Mouse (Mus musculus) midbrain, embryonic 12.5 days (tissue): Measurements from ENCODE around the gene Smpd3. TPM values are rescaled to one million over a fixed set of nuclear protein-coding genes. Genes with fewer than 3 reads are reported as not detected.
"Not testable (repeated sequence)": the region's sequence is repeated elsewhere in the genome, so short reads cannot be mapped to it uniquely, and the experiment has no call there.

Source experiments
- ATAC-seq: fragments of 200-750 bp; cut with Nextera tagmentation; 2 replicates; pipeline ENCODE4 v1.8.0; 2017; ENCODE audit warnings: low read depth, moderate TSS enrichment, moderate library complexity; ENCODE audit not compliant: low FRiP score
- H3K27ac ChIP-seq: fragments of 300-500 bp; sonication (generic); replicated peaks from 2 replicates; pipeline ENCODE4 v1.5.1; 2016; ENCODE audit warnings: mild to moderate bottlenecking
- H3K27me3 ChIP-seq: fragments of 300-500 bp; sonication (generic); 2 replicates; pipeline ENCODE4 v1.6.1; 2016; ENCODE audit warnings: mild to moderate bottlenecking
- H3K36me3 ChIP-seq: fragments of 300-500 bp; sonication (generic); 2 replicates; pipeline ENCODE4 v1.6.1; 2016
- H3K4me1 ChIP-seq: fragments of 300-500 bp; sonication (generic); 2 replicates; pipeline ENCODE4 v1.6.1; 2016
- H3K4me2 ChIP-seq: fragments of 300-500 bp; sonication (generic); replicated peaks from 2 replicates; pipeline ENCODE4 v1.6.1; 2016; ENCODE audit warnings: mild to moderate bottlenecking, moderate library complexity
- H3K4me3 ChIP-seq: fragments of 300-500 bp; sonication (generic); 2 replicates; pipeline ENCODE4 v1.5.1; 2016; ENCODE audit warnings: mild to moderate bottlenecking
- H3K9ac ChIP-seq: fragments of 300-500 bp; sonication (generic); replicated peaks from 2 replicates; pipeline ENCODE4 v1.6.1; 2016; ENCODE audit warnings: mild to moderate bottlenecking, moderate library complexity
- H3K9me3 ChIP-seq: fragments of 300-500 bp; sonication (generic); 2 replicates; pipeline ENCODE4 v1.6.1; 2016; ENCODE audit warnings: mild to moderate bottlenecking
- WGBS: fragments of 180-500 bp; shearing (Covaris S2); methylation state at CpG from one replicate; pipeline ENCODE4 v1.1.7; 2016; 5-methylcytosine and 5-hydroxymethylcytosine counted together
- polyA plus RNA-seq: library from polyadenylated mRNA; unstranded; fragments of >200 nt; fragmentation: Nextera tagmentation; extraction: Ambion mirVana; gene quantifications from 2 replicates; pipeline ENCODE4 v1.2.1, GENCODE M21; 2016

The Smpd3 gene
- polyA plus RNA-seq, 1 experiment from 2014 or later: 26.3 TPM

- ATAC-seq: no peak
- WGBS: 80% methylated on average over 6 of the region's 6 CpGs
These were observed 17.8 kb downstream of the Smpd3 start for GRCm38 (mm10) chr8:106320002-106320401.

DNA sequence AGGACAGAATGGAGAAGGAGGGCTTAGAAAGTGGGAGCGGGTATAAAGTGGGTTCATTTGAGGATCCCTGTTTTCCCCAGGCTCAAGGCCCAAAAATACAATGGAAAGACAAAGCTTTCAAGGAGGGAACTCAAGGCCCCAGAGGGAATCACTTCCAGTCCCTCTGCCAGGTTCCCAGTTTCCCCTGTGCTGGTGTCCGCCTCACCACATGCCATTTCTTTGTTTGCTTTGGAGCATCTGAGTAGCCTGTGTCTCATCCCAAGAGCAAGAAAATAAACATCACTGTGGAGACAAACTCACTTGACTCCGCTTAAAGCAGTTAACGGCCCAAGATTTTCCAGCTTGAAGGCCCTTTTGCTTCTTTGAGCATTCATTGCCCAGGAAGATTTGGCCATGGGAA, 20.7 kb downstream of the Smpd3 start:
- Histone ChIP-seq H3K4me2 (no peak overlapping the region), H3K36me3 (no peaks in the 10 kb centered on the region), H3K9me3 (no peaks in the 10 kb centered on the region), H3K4me1 (no peaks in the 10 kb centered on the region; the same call in 1 of the 2 replicates), H3K9ac (no peak overlapping the region), H3K27me3 (no peaks in the 10 kb centered on the region), H3K27ac (no peak overlapping the region), H3K4me3 (no peak overlapping the region)
- 58% methylated on average over 4 of the region's 4 CpGs for WGBS
- no peak for ATAC-seq

More at GRCm38 (mm10) chr8:106320002-106320401, 17.8 kb downstream of the Smpd3 start:
- no peak overlapping the region for H3K4me2 ChIP-seq
- H3K36me3 ChIP-seq: no peaks in the 10 kb centered on the region
- H3K9ac ChIP-seq: no peak overlapping the region
- no peaks in the 10 kb centered on the region for H3K27me3 ChIP-seq
- H3K27ac ChIP-seq: no peak overlapping the region; the same call in 1 of the 2 replicates
- peaks cover 3% of the 10 kb centered on the region; the same call in 1 of the 2 replicates for H3K4me1 ChIP-seq
- H3K4me3 ChIP-seq: no peak overlapping the region
- no peaks in the 10 kb centered on the region for H3K9me3 ChIP-seq

DNA sequence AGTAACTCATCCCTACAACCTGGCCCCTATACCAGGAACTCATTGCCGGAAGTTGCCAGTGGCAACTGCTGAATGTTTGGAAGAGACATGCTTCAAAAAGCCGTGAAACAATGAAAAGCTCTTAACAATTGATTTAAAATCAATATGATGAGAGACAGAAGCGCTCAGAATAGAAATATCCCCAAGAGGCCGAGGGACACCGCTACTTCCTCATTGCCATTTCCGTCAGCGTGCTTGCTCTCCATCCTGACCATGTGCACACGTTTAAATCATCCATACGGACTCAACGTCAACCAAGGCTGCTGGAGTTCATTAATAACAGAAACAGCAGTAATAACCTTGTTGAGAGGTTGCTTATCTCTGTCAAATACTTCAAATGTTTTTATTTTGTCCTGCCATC, 21.3 kb downstream of the Smpd3 start:
- 75% methylated on average over 10 of the region's 10 CpGs for WGBS
- Histone ChIP-seq H3K36me3 (no peaks in the 10 kb centered on the region), H3K9ac (no peak overlapping the region), H3K4me2 (no peak overlapping the region), H3K4me1 (no peaks in the 10 kb centered on the region; the same call in 1 of the 2 replicates), H3K4me3 (no peak overlapping the region), H3K27me3 (no peaks in the 10 kb centered on the region), H3K27ac (no peak overlapping the region), H3K9me3 (no peaks in the 10 kb centered on the region)
- ATAC-seq: no peak

GRCm38 (mm10) chr8:106315402-106316187, 22.2 kb downstream of the Smpd3 start:
- no peak overlapping the region for H3K9ac ChIP-seq
- no peak overlapping the region for H3K4me3 ChIP-seq
- no peaks in the 10 kb centered on the region for H3K9me3 ChIP-seq
- no peak overlapping the region for H3K4me2 ChIP-seq
- H3K27ac ChIP-seq: no peak overlapping the region
- ATAC-seq: no peak
- no peaks in the 10 kb centered on the region for H3K36me3 ChIP-seq
- 86% methylated on average over 6 of the region's 6 CpGs for WGBS
- H3K4me1 ChIP-seq: no peaks in the 10 kb centered on the region; the same call in 1 of the 2 replicates
- H3K27me3 ChIP-seq: no peaks in the 10 kb centered on the region

GRCm38 (mm10) chr8:106313799-106314198, 24.0 kb downstream of the Smpd3 start:
- Histone ChIP-seq H3K9ac (no peak overlapping the region), H3K27me3 (no peaks in the 10 kb centered on the region), H3K4me3 (no peak overlapping the region), H3K4me2 (no peak overlapping the region), H3K9me3 (no peaks in the 10 kb centered on the region), H3K27ac (no peak overlapping the region), H3K4me1 (no peaks in the 10 kb centered on the region), H3K36me3 (no peaks in the 10 kb centered on the region)
- no peak for ATAC-seq
- WGBS: 57% methylated on average over 2 of the region's 2 CpGs

- Histone ChIP-seq H3K4me1 (no peaks in the 10 kb centered on the region), H3K36me3 (no peaks in the 10 kb centered on the region), H3K9ac (no peak overlapping the region), H3K4me2 (no peak overlapping the region), H3K9me3 (no peaks in the 10 kb centered on the region), H3K4me3 (no peak overlapping the region), H3K27me3 (no peaks in the 10 kb centered on the region), H3K27ac (no peak overlapping the region)
- no peak for ATAC-seq
- 85% methylated on average over 6 of the region's 6 CpGs for WGBS
These were observed 24.6 kb downstream of the Smpd3 start for GRCm38 (mm10) chr8:106313120-106313737.

DNA sequence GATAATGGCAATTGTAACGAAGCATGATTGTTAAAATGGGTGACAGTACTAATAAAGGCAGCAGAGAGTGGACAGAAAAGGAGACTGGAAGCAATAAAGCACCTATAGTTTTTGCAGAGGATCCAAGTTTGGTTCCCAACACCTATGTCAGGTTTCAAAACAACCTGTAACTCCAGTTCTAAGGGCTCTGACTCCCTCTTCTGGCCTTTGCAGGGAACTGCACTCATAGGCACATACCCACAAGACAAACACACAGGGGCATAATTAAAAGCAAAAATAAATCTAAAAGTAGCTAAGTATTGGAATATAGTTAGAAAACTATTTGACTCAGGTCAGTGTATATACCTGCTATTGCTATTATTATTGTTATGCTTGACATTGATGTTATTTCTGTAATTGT, 25.8 kb downstream of the Smpd3 start:
- no peaks in the 10 kb centered on the region for H3K36me3 ChIP-seq
- H3K9ac ChIP-seq: no peak overlapping the region
- no peaks in the 10 kb centered on the region for H3K9me3 ChIP-seq
- no peak for ATAC-seq
- H3K4me3 ChIP-seq: no peak overlapping the region
- H3K4me1 ChIP-seq: no peaks in the 10 kb centered on the region
- 97% methylated on average over 1 of the region's 1 CpGs for WGBS
- no peak overlapping the region for H3K4me2 ChIP-seq
- no peaks in the 10 kb centered on the region for H3K27me3 ChIP-seq
- H3K27ac ChIP-seq: no peak overlapping the region

DNA sequence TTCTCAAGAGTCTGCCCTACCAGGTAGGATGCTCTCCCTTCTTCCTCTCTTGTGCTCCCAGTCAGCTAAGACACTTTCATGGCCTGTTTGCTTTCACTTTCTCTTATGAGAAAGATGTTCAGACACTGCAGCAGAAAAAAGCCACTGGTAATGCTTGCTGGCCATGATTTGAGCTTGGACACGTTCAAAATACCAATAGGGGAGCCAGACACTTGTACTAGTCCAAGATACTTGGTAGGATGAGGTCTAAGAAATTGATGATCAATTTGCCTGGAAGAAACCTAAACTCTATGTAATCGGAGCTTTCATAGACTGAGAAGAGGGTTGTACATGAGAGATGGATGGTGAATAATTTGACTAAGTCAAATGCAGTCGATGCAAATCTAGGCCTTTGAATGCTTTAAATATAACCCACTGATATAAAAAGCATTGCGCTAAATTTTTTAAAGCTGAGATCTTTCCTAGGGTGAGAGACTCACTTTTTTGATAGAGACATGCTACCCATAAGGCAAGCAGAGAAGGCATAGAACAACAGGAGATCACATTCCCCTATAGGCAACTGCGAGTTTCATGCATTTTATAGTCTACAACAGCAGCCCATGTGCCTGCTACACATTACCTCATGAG, 27.6 kb downstream of the Smpd3 start:
- Histone ChIP-seq H3K4me3 (no peak overlapping the region), H3K9ac (no peak overlapping the region), H3K36me3 (no peaks in the 10 kb centered on the region), H3K4me1 (no peaks in the 10 kb centered on the region), H3K9me3 (no peaks in the 10 kb centered on the region), H3K4me2 (no peak overlapping the region), H3K27ac (no peak overlapping the region), H3K27me3 (no peaks in the 10 kb centered on the region)
- no peak for ATAC-seq
- 95% methylated on average over 5 of the region's 5 CpGs for WGBS

DNA sequence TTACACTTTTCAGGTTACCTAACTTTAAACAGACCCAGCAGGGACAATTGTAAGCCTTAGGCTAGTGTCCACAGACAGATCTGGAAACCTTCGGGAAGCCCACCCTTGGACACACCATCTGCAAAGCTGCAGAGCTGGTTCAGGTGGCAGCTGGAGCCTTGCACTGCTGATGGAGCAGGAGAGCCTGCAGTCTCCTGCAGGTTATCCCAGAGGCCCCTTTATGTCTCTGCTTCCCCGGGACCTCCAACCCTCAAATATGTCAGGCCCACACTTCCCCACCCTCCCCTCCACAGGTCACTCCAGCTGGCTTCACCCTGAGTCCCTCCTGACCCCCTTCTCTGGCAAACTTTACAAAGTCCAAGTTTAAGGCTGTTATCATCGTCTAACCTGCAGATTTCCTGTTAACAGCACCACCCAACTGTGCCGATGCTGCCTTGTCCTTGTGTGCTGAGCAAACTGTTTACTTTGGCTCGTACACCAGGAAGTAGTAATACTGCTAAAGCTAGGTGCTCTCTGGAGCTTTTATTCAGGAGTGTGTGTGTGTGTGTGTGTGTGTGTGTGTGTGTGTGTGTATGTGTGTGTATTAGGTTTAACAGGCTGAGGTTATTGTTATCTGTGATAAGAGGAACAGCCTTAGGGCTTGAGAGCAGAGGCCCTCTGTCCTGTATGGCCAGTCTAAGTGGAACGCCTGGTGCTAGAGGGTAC, 29.6 kb downstream of the Smpd3 start:
- 85% methylated on average over 6 of the region's 6 CpGs for WGBS
- not testable (repeated sequence) for H3K27me3 ChIP-seq, H3K4me3 ChIP-seq, ATAC-seq, H3K36me3 ChIP-seq, H3K9ac ChIP-seq, H3K4me2 ChIP-seq, H3K27ac ChIP-seq, H3K4me1 ChIP-seq, H3K9me3 ChIP-seq

GRCm38 (mm10) chr8:106307586-106307985, 30.2 kb downstream of the Smpd3 start:
- Histone ChIP-seq H3K27me3 (no peaks in the 10 kb centered on the region), H3K4me3 (no peak overlapping the region), H3K4me2 (no peak overlapping the region), H3K9me3 (no peaks in the 10 kb centered on the region), H3K36me3 (no peaks in the 10 kb centered on the region), H3K27ac (no peak overlapping the region), H3K4me1 (no peaks in the 10 kb centered on the region), H3K9ac (no peak overlapping the region)
- ATAC-seq: no peak
- 91% methylated on average over 2 of the region's 2 CpGs for WGBS

DNA sequence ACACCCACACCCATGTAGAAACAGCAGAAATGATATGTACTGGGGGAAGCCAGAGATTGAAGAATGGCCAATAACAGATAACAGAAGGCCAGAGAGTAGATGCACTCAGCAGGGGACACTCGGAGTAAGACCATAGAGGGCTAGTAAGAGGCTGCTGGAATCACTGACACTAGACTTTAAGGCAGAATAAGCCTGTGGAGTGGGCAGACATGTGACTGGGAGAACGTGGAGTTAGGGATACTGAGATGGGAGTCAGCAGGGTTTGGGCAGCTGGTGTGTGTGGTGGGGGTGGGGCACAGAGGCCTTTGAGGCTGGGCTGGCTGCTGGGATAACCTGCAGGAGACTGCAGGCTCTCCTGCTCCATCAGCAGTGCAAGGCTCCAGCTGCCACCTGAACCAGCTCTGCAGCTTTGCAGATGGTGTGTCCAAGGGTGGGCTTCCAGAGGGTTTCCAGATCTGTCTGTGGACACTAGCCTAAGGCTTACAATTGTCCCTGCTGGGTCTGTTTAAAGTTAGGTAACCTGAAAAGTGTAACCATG, 31.0 kb downstream of the Smpd3 start:
- ATAC-seq, H3K9ac ChIP-seq, H3K27me3 ChIP-seq, H3K27ac ChIP-seq, H3K4me2 ChIP-seq, H3K4me1 ChIP-seq, H3K36me3 ChIP-seq, H3K4me3 ChIP-seq, H3K9me3 ChIP-seq: not testable (repeated sequence)
- 44% methylated on average over 2 of the region's 2 CpGs for WGBS
